Mouse (Mus musculus) cortical plate, adult 2 months (tissue): ENCODE data around the gene Zfp956.

Experiments used
- CTCF ChIP-seq: fragments of 200-500 bp; IDR thresholded peaks from 2 replicates; pipeline ENCODE4 v1.5.1; 2011; ENCODE audit warnings: mild to moderate bottlenecking, control low read depth, low read length; ENCODE audit not compliant: insufficient read depth; ENCODE audit errors: extremely low read depth
- POLR2A ChIP-seq: fragments of 200-500 bp; IDR thresholded peaks from 2 replicates; pipeline ENCODE4 v1.6.1; 2011; ENCODE audit warnings: mild to moderate bottlenecking, low read length, control low read depth; ENCODE audit not compliant: insufficient read depth; ENCODE audit errors: extremely low read depth

- TF ChIP-seq CTCF (peak; percentile 37; the same call in 1 of the 2 replicates), POLR2A (peak; percentile 48; the same call in 1 of the 2 replicates)
Observed at GRCm38 (mm10) chr6:47920447-47921340, 32.5 kb upstream of the Zfp956 start, which contains the start of gene Zfp212.
